Mouse (Mus musculus) limb, embryonic 15.5 days (tissue): ENCODE measurements around the gene Reep1. TPM values are rescaled to one million over a fixed set of nuclear protein-coding genes. Genes with fewer than 3 reads are reported as not detected.
A peak's percentile ranks its signal among the peaks of the same experiment; 100 is the strongest.

Experiments used
- ATAC-seq: fragments of 200-750 bp; cut with Nextera tagmentation; 2 replicates; pipeline ENCODE4 v1.8.0; 2017; ENCODE audit warnings: low read depth, moderate TSS enrichment; ENCODE audit not compliant: insufficient number of reproducible peaks, low FRiP score, low TSS enrichment
- H3K27ac ChIP-seq: fragments of 300-500 bp; sonication (generic); 2 replicates; pipeline ENCODE4 v1.5.1; 2015; ENCODE audit warnings: moderate library complexity, mild to moderate bottlenecking, inconsistent platforms
- H3K27me3 ChIP-seq: fragments of 300-500 bp; sonication (generic); 2 replicates; pipeline ENCODE4 v1.6.1; 2015; ENCODE audit warnings: inconsistent platforms
- H3K36me3 ChIP-seq: fragments of 300-500 bp; sonication (generic); 2 replicates; pipeline ENCODE4 v1.6.1; 2015; ENCODE audit warnings: inconsistent platforms
- H3K4me1 ChIP-seq: fragments of 300-500 bp; sonication (generic); 2 replicates; pipeline ENCODE4 v1.6.1; 2015; ENCODE audit warnings: inconsistent platforms
- H3K4me2 ChIP-seq: fragments of 300-500 bp; sonication (generic); 2 replicates; pipeline ENCODE4 v1.6.1; 2015; ENCODE audit warnings: mild to moderate bottlenecking, inconsistent platforms
- H3K4me3 ChIP-seq: fragments of 300-500 bp; sonication (generic); 2 replicates; pipeline ENCODE4 v1.5.1; 2015; ENCODE audit warnings: mild to moderate bottlenecking, inconsistent platforms
- H3K9ac ChIP-seq: fragments of 300-500 bp; sonication (generic); 2 replicates; pipeline ENCODE4 v1.6.1; 2015; ENCODE audit warnings: inconsistent platforms
- H3K9me3 ChIP-seq: fragments of 300-500 bp; sonication (generic); 2 replicates; pipeline ENCODE4 v1.6.1; 2016; ENCODE audit warnings: inconsistent platforms
- WGBS: fragments of 180-500 bp; shearing (Covaris S2); methylation state at CpG from one replicate; pipeline ENCODE4 v1.1.7; 2015; 5-methylcytosine and 5-hydroxymethylcytosine counted together
- polyA plus RNA-seq: library from polyadenylated mRNA; unstranded; fragments of >200 nt; fragmentation: Nextera tagmentation; extraction: Ambion mirVana; gene quantifications from 2 replicates; pipeline ENCODE4 v1.2.1, GENCODE M21; 2015

Gene Reep1
- polyA plus RNA-seq, 1 experiment from 2014 or later, result 13.5 TPM

DNA sequence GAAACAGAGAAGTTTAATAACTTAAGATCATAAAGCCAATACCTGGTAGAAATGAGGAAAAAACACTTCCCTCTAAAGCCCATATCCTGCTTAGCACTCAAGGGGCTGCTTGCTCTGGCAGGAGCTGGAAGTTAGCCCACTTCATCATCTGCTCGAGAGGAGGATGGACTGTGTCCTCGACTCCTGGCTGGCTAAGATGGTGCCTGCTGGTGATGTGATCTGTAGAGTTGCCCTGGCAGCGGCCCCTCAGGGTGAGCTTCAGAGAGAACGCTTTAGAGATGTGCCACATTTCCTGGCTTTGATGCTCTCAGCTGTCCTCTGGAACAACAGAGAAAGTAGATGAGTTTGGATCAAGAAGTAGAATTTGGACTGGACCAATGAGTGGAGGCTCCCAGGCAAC, 31.2 kb downstream of the Reep1 start:
- no peak for ATAC-seq
- Histone ChIP-seq H3K27ac (no peak overlapping the region), H3K4me1 (peaks cover 21% of the 10 kb centered on the region), H3K9me3 (no peaks in the 10 kb centered on the region), H3K36me3 (no peaks in the 10 kb centered on the region), H3K27me3 (no peaks in the 10 kb centered on the region), H3K4me2 (no peak overlapping the region), H3K4me3 (no peak overlapping the region), H3K9ac (no peak overlapping the region)
- 61% methylated on average over 4 of the region's 4 CpGs for WGBS

DNA sequence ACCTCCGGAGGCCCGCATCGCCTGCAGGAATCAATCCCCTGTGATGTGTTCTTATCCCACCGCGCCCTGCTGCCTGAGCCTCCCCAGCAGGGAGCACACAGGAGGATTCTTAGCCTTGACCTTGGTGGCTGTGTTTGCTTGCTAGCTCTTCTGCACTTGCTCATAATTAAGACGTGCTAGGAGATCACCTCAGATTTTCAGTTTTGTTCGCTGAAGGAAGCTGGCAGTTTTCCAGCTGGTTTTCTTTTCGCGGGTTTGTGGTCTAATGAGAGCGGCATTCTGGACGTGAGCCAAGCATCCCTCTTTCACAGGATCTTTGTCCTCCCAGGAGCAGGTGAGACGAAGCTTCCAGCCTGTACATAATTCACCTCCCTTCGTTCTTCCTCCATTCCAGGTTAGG, 33.6 kb downstream of the Reep1 start:
- 29% methylated on average over 13 of the region's 13 CpGs for whole genome bisulfite sequencing
- H3K36me3 ChIP-seq, result no peaks in the 10 kb centered on the region
- no peak overlapping the region for H3K4me3 ChIP-seq
- H3K4me2 ChIP-seq, result no peak overlapping the region
- peaks cover 7% of the 10 kb centered on the region for H3K4me1 ChIP-seq
- no peaks in the 10 kb centered on the region for H3K9me3 ChIP-seq
- no peak for ATAC-seq
- H3K9ac ChIP-seq, result no peak overlapping the region
- H3K27me3 ChIP-seq, result no peaks in the 10 kb centered on the region
- H3K27ac ChIP-seq, result no peak overlapping the region

DNA sequence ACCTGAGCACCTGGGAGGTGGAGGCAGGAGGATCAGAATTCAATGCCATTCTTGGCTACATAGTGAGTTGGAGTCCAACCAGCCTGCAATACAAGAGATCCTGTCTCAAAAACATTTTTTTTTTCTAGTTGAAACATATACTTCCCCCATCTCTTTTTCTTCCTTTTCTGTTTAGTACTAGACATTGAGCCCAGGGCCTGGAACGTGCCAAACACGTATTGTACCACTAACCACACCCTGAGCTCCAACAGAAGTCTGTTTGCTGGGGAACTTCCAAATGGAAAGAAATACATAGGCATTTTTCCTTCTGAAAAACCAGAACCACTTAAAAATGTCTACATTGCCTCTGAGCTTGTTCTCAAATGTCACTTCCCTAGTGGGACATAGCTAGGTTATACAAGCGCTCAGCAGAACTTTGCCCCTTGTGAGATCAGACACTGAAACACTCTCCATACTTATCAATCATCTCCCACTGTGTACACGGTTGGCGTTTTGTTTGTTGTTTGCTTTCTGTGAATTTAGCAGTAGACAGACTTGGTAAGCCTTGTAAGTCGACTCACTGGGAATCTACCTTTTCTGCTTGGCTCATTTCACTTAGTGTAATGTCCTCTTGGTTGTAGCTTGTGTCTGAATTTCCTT, 34.8 kb downstream of the Reep1 start:
- ATAC-seq, result no peak
- Histone ChIP-seq H3K9ac (no peak overlapping the region), H3K36me3 (no peaks in the 10 kb centered on the region), H3K27me3 (no peaks in the 10 kb centered on the region), H3K27ac (0 out of 2 replicates have a peak overlapping the region, but pooled peaks have one; percentile 27), H3K4me2 (no peak overlapping the region), H3K4me1 (peaks cover 7% of the 10 kb centered on the region; the same call in 1 of the 2 replicates), H3K4me3 (no peak overlapping the region), H3K9me3 (no peaks in the 10 kb centered on the region)
- 69% methylated on average over 6 of the region's 6 CpGs for WGBS

DNA sequence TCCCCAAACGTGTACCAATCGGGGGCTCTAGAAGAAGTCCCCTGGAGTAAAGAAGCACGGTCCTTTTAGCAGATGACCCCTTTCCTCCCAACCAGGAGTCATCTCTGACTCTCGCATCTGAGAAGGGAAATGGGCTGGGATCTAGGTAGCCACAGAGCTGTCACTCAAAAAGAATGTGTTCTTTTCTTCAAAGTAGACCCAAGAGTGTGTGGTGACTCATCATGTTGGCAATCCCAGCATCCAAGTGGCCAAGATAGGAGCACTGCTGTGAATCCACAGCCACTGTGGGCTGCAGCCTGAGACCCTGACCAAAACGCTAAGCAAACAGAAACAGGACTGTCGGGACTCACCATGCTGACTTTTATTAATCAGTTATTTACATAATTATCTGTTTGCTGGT, 37.6 kb downstream of the Reep1 start:
- H3K9ac ChIP-seq, result no peak overlapping the region
- H3K4me3 ChIP-seq, result no peak overlapping the region
- no peak overlapping the region for H3K4me2 ChIP-seq
- H3K36me3 ChIP-seq, result no peaks in the 10 kb centered on the region
- H3K27me3 ChIP-seq, result no peaks in the 10 kb centered on the region
- no peaks in the 10 kb centered on the region for H3K9me3 ChIP-seq
- no peak overlapping the region for H3K27ac ChIP-seq
- peaks cover 7% of the 10 kb centered on the region; the same call in 1 of the 2 replicates for H3K4me1 ChIP-seq
- ATAC-seq, result no peak
- WGBS, result 84% methylated on average over 6 of the region's 6 CpGs

DNA sequence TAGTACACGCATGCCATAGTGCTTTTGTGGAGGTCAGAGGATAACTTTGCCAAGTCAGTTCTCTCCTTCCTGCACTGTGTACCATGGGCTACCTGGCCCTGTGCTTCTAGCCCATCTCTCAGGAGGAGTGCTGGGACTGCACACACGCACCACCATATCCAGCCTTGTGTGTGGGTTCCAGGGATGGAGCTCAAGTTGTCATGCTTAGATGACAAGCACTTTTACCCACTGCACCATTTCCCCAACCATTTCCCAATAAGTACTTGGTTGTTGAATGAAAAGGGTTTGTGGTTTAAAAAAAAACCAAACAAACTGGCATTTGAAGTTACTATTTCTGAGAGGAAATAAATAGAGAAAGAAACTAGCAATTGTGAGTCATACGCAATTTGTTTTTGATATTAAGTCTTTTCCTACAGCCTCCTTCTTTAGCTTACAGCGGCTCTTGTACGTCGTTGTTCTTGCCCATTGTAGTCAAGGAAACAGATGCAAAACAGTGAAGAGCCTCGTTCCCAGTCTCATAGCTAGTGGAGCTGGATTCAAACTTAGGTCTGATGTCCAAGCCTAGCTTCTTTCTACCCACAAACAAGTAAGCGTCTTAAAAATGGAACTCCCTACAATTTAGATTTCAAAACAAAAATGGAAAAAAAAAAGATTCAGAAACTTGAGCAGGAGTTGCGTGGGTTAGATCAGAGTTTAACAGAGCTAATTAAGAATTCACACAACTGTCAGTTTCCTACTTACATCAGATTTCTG, 38.3 kb downstream of the Reep1 start:
- H3K4me3 ChIP-seq, result no peak overlapping the region
- no peaks in the 10 kb centered on the region for H3K36me3 ChIP-seq
- H3K4me1 ChIP-seq, result peaks cover 5% of the 10 kb centered on the region; the same call in 1 of the 2 replicates
- 82% methylated on average over 9 of the region's 9 CpGs for WGBS
- H3K27ac ChIP-seq, result no peak overlapping the region
- no peaks in the 10 kb centered on the region for H3K9me3 ChIP-seq
- H3K9ac ChIP-seq, result no peak overlapping the region
- no peak overlapping the region for H3K4me2 ChIP-seq
- H3K27me3 ChIP-seq, result no peaks in the 10 kb centered on the region
- ATAC-seq, result no peak

DNA sequence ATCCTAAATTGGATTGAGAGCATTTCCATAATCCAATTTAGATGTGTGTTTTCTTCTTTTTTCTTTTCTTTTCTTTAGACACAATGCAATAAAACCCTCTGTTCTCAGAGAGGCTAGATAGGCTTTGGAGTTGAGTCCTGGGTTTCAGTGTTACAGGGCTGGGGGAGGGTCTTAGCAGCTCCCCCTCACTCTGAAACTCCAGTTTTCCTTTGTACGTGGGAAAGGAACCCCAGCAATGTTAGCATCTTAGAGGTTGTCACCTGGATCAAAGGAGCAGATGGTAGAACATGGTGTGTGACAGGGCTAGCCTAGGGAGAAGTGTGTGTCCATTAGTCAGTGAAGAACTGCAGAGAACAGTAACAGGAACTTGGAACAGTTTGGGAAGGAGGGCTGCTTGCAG, 38.9 kb downstream of the Reep1 start:
- Histone ChIP-seq H3K4me3 (no peak overlapping the region), H3K4me1 (no peaks in the 10 kb centered on the region), H3K4me2 (no peak overlapping the region), H3K9ac (no peak overlapping the region), H3K36me3 (no peaks in the 10 kb centered on the region), H3K27ac (no peak overlapping the region), H3K27me3 (no peaks in the 10 kb centered on the region), H3K9me3 (no peaks in the 10 kb centered on the region)
- no peak for ATAC-seq
- 35% methylated on average over 1 of the region's 1 CpGs for WGBS

DNA sequence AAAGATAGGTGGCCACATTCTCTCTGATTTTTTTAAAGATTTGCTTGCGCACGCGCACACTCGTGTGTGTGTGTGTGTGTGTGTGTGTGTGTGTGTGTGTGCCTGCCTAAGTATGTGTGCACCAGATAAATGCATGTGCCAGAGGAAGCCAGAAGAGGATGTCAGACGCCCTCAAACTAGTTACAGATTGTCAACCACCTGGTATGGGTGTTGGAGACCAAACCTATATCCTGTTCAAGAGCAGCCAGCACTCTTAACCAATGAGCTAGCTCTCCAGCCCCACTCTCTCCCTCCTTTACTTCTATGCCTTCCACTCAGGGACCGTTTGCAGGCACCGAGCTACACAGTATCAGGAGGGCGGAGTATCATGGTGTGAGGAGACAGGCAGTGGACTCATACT, 39.5 kb downstream of the Reep1 start:
- Histone ChIP-seq H3K9ac (no peak overlapping the region), H3K36me3 (no peaks in the 10 kb centered on the region), H3K4me3 (no peak overlapping the region), H3K9me3 (no peaks in the 10 kb centered on the region), H3K27me3 (no peaks in the 10 kb centered on the region), H3K4me2 (no peak overlapping the region), H3K4me1 (no peaks in the 10 kb centered on the region), H3K27ac (no peak overlapping the region)
- no peak for ATAC-seq
- WGBS, result 76% methylated on average over 8 of the region's 8 CpGs

DNA sequence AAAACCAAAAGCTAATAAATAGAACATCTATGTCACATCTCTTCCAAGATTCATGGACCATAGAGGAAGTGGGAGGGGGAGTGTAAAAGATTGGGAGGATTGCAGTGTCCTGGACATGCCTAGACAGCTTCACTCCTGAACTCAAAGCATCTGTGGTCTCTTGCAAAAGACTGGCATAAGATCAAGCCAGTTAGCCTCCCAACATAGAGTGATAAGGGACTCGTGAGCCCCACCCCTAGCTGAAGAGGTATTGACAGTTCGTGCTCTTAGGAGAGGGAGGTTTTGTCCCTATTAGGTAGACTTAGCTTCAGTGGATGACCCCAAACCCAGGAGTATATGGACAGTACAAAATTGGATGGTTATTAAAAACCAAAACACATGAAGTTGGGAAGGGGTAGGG, 44.2 kb downstream of the Reep1 start:
- Histone ChIP-seq H3K4me1 (peaks cover 6% of the 10 kb centered on the region), H3K27ac (no peak overlapping the region), H3K27me3 (no peaks in the 10 kb centered on the region), H3K36me3 (no peaks in the 10 kb centered on the region), H3K4me3 (no peak overlapping the region), H3K9ac (no peak overlapping the region), H3K9me3 (no peaks in the 10 kb centered on the region), H3K4me2 (no peak overlapping the region)
- WGBS, result 74% methylated on average over 2 of the region's 2 CpGs
- no peak for ATAC-seq

DNA sequence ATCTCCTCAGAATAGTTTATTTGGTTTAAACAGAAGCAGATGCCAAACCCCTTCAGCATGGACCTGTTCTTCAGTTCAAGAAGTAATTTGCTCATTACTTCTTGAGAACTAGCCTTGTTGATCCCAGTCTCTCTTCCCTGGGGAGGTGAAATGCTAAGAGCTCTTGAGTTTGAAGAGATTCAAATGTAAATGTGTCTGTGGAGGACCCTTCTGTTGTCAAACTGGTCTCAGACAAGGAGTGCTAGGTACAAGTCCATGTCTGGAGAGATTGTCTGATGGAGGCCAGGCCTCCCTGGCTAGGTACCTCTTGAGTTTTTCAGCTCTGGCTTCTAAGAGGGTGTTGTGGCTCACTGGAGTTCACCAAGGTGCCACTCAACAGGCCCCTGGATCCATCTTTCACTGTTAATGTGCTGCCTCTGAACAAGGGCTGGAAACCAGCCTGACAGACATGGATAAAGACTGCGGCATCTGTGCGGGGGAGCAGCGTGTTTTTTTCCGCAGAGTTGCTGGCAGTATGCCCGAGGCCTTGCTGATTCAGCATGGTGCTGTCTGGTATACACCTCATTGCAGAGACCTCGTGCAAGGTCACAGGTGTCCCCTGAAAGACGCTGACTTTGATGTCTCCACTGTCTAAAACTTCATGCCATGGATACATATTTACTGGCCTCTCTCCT, 45.6 kb downstream of the Reep1 start:
- no peaks in the 10 kb centered on the region for H3K27me3 ChIP-seq
- WGBS, result 50% methylated on average over 7 of the region's 7 CpGs
- no peak overlapping the region for H3K27ac ChIP-seq
- H3K4me3 ChIP-seq, result no peak overlapping the region
- H3K9ac ChIP-seq, result no peak overlapping the region
- ATAC-seq, result no peak
- H3K4me2 ChIP-seq, result no peak overlapping the region
- peaks cover 18% of the 10 kb centered on the region for H3K4me1 ChIP-seq
- no peaks in the 10 kb centered on the region for H3K9me3 ChIP-seq
- no peaks in the 10 kb centered on the region for H3K36me3 ChIP-seq

DNA sequence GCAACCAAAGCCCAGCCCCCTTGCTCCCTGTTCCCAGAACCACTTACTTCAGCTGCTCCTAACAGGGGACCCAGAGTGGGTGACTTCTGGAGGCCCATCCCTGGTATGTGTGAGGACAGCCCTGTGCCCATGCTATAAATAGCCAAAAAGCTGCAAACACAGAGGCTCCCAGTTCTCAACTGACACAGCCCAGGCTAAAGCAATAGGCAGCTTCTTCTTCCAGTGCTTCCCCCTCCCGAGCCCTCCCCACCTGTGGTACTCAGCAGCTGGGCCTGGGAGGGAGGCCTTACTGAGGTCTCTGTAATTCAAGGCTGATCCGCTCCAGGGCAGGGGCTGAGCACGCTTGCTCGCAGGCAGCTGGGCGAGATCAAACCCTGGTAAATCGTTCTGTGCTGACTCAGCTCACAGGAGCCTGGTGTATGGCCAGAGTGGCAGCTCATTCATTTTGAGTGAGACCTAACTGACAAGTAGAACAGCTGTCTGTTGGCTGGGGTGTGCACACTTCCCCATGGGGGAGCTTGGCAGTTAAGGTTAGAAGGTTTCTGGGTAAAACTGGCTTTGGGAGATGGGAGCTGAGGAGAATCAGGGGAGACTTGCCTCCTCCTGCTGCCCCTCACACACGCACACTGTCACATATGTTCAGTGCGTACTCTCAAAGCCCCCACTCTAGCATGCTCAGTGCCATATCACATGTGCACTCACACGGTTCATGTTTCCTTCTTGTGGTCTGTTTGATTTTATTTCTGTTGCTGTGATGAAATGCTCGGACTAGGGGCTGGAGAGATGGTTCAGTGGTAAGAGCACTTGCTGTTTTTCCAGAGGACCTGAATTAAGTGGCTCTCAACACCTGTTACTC, 49.9 kb downstream of the Reep1 start:
- Histone ChIP-seq H3K4me1 (peaks cover 18% of the 10 kb centered on the region), H3K36me3 (no peaks in the 10 kb centered on the region), H3K4me2 (peak overlapping the region; percentile 19; the same call in 1 of the 2 replicates), H3K9me3 (no peaks in the 10 kb centered on the region), H3K27ac (peak overlapping the region; percentile 76), H3K4me3 (no peak overlapping the region), H3K27me3 (no peaks in the 10 kb centered on the region), H3K9ac (no peak overlapping the region)
- peak; percentile 84 for ATAC-seq
- WGBS, result 25% methylated on average over 10 of the region's 10 CpGs

DNA sequence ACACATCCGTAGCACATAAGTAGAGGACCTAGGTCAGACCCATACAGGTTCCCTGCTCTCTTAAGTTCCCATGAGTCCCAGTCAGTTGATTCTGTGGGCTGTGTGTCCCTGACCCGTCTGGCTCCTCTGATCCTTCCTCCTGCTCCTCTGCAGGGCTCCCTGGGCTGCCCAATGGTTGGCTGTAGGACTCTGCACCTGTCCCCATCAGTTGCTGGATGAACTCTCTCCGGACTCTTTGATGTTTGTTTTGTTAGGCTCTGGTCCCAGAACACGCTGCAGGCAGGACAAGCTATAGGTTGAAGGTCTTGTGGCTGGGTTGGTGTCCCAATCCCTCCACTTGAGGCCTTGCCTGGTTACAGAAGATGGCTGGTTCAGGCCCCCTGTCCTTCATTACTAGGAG, 51.4 kb downstream of the Reep1 start:
- Histone ChIP-seq H3K9ac (no peak overlapping the region), H3K4me3 (no peak overlapping the region), H3K36me3 (no peaks in the 10 kb centered on the region), H3K27me3 (no peaks in the 10 kb centered on the region), H3K4me2 (no peak overlapping the region), H3K9me3 (no peaks in the 10 kb centered on the region), H3K4me1 (peaks cover 18% of the 10 kb centered on the region), H3K27ac (no peak overlapping the region)
- WGBS, result 83% methylated on average over 4 of the region's 4 CpGs
- no peak for ATAC-seq
